Mouse (Mus musculus) leukemia stem cell, adult 10-12 weeks (primary cell): ENCODE results near the gene Olfr1118. TPM values are rescaled to one million over a fixed set of nuclear protein-coding genes. Genes with fewer than 3 reads are reported as not detected.

ENCODE experiments used
- polyA plus RNA-seq: library from polyadenylated mRNA; stranded (reverse); fragments of >175 nt; gene quantifications from 2 replicates; pipeline ENCODE4 v1.2.3, GENCODE M21; 2012; ENCODE audit warnings: low replicate concordance

Olfr1118 gene
- polyA plus RNA-seq = 0.03 TPM in 1 of 2 replicates, not detected in the other

DNA sequence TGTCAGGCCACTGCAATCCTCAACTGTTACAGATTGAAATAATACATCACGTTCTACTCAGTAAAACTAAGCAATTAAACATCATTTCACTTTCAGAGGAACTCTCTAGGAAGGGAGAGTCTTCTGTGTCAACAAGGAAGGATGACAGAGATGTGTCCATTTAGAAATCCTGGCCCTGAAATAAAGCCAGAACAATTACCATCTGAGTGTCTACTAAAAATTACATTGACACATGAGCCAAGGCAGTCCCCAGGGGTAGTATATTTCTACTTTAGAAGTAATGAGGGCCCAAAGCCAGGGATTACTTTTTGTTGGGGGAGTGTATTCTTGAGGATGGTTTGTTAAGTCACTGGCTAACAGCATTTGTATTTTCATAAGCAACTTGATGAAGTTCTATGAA lies at the start of gene Olfr1118:
TSS of gene Olfr1118 (plus strand) at position 301 of the 400 bp plus-strand sequence.

GRCm38 (mm10) chr2:87267234-87267633 lies 40.1 kb upstream of the Olfr1118 start, which contains the start of gene Olfr1116:
Gene Olfr1116 (plus strand): TSS chr2:87267534.

GRCm38 (mm10) chr2:87354515-87354914 lies 47.1 kb downstream of the Olfr1118 start, which contains the start of gene Olfr1120:
Gene Olfr1120 (plus strand): TSS chr2:87354815.

Other genes starting within 250 kb of the Olfr1118 start
- not detected in 2 replicates for gene Olfr1107, start 231.8 kb upstream of the Olfr1118 start, polyA plus RNA-seq
- gene Olfr1109, start 211.6 kb upstream of the Olfr1118 start, polyA plus RNA-seq = not detected in 2 replicates
- gene Olfr259, start 193.0 kb upstream of the Olfr1118 start, polyA plus RNA-seq = not detected in 2 replicates
- gene Olfr1110, start 167.3 kb upstream of the Olfr1118 start, polyA plus RNA-seq = 0.09 TPM in 1 of 2 replicates, not detected in the other
- not detected in 2 replicates for gene Olfr1111, start 155.0 kb upstream of the Olfr1118 start, polyA plus RNA-seq
- gene Olfr1112, start 119.8 kb upstream of the Olfr1118 start, polyA plus RNA-seq = not detected in 2 replicates
- gene Olfr1113, start 98.6 kb upstream of the Olfr1118 start, polyA plus RNA-seq = not detected in 2 replicates
- gene Olfr1115, start 59.6 kb upstream of the Olfr1118 start, polyA plus RNA-seq = not detected in 2 replicates
- gene Olfr1116, start 40.0 kb upstream of the Olfr1118 start, polyA plus RNA-seq = 0.02 TPM in 1 of 2 replicates, not detected in the other
- not detected in 2 replicates for gene Olfr1120, start 47.2 kb downstream of the Olfr1118 start, polyA plus RNA-seq
- not detected in 2 replicates for gene Olfr1121, start 62.3 kb downstream of the Olfr1118 start, polyA plus RNA-seq
- not detected in 2 replicates for gene Olfr1122, start 78.3 kb downstream of the Olfr1118 start, polyA plus RNA-seq
- not detected in 2 replicates for gene Olfr1123, start 109.1 kb downstream of the Olfr1118 start, polyA plus RNA-seq
- gene Olfr1124, start 122.7 kb downstream of the Olfr1118 start, polyA plus RNA-seq = not detected in 2 replicates
- not detected in 2 replicates for gene Olfr1126, start 146.4 kb downstream of the Olfr1118 start, polyA plus RNA-seq
- not detected in 2 replicates for gene Pramel7, start 189.5 kb downstream of the Olfr1118 start, polyA plus RNA-seq
- not detected in 2 replicates for gene Pramel6, start 199.0 kb downstream of the Olfr1118 start, polyA plus RNA-seq
- gene Olfr153, start 224.2 kb downstream of the Olfr1118 start, polyA plus RNA-seq = not detected in 2 replicates
- gene Olfr1128, start 238.0 kb downstream of the Olfr1118 start, polyA plus RNA-seq = not detected in 2 replicates